Mouse (Mus musculus): ENCODE results near the gene Npb. TPM values are rescaled to one million over a fixed set of nuclear protein-coding genes. Genes with fewer than 3 reads are reported as not detected.
"Not testable (repeated sequence)": the region's sequence is repeated elsewhere in the genome, so short reads cannot be mapped to it uniquely, and the experiment has no call there.

Npb gene
- 0.29 and 0.45 TPM in 2 replicates for polyA plus RNA-seq (2012; rRNA removed)

DNA sequence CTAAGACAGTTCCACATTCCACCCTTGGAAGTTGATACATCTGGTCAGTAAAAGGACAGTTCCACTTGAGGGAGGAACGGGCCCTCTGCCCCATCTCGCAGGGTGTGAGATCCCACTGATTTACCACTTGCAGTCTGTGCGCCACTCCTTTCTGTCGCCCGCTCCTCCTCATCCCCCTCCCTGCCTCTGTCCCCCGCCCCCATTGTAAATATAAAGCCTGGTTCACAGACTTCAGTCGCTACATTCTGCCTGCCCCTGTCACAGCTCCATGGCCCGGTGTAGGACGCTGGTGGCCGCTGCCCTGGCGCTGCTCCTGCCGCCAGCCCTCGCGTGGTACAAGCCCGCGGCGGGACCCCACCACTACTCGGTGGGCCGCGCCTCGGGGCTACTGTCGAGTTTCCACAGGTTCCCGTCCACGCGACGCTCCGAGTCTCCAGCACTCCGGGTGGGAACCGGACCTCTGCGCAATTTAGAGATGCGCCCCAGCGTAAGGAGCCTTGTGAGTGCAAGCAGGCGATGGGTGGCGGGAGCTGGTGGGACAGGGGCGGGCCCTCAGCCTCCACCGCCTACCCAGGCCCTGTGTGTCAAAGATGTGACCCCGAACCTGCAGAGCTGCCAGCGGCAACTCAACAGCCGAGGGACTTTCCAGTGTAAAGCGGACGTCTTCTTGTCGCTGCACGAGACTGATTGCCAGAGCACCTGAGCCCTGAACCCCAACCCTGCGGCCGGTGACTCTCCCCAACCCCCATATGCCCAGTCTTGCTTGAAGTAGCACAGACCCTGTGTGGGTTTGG is at the start of gene Npb:
Gene Npb (plus strand): TSS at position 237 of the 794 bp plus-strand sequence.
- TF ChIP-seq CTCF (IDR thresholded peaks at IDR 0.05; ENCODE audit: borderline replicate concordance, extremely low read depth, insufficient read depth, insufficient read length): no peak
- TF ChIP-seq POLR2A (IDR thresholded peaks at IDR 0.05; ENCODE audit: borderline replicate concordance, extremely low read depth, insufficient read depth, insufficient read length, poor library complexity, severe bottlenecking): no peak
- no peak for DNase-seq (ENCODE audit: low read depth)

DNA sequence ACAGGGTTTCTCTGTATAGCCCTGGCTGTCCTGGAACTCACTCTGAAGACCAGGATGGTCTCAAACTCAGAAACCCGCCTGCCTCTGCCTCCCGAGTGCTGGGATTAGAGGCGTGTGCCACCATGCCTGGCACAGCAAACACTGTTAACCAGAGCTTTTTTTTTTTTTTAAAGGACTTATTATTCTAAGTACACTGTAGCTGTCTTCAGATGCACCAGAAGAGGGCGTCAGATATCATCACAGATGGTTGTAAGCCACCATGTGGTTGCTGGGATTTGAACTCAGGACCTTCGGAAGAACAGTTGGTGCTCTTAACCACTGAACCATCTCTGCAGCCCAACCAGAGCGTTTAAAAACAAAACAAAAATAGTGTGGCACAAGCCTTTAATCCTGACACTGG is 49.4 kb upstream of the Npb start:
- not testable (repeated sequence) for DNase-seq (ENCODE audit: low read depth)

DNA sequence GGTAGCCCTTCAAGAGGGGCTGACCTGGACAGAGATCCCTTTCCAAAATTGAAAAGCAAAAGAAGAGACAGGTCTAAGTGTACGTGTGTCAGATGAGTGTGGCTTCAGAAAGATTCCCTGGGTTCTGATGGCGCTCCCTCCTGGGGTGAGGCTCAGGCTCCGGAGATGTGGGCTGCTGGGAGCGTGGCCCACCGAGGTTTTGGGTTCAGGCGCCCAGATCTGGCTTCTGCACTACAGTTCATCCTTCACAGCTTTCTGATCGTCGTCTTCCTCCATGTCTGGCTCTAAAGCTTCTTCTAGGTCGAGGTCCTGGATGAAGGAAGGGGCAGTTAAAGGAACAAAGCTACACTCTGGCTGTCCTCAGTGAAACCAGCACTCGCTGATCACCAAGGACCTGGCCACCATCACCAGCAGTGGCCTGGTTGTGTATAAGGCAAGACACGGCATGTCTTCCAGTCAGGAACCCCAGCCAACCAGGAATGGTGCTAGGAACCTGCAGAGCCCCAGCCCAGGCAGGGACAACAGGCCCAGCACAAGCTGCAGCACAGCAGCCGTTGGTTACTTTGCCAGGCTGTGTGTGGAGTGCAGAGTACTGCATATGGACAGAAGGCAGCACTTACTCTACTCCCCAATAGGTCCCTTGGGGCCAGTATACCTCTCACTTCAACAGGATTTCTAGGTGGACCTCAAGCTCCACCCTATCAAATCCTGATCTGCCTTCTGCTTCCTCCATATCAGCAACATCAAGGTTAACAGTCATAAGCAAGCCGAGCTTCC is 47.1 kb upstream of the Npb start:
- no peak for DNase-seq (ENCODE audit: low read depth)
- TF ChIP-seq POLR2A (IDR thresholded peaks at IDR 0.05; ENCODE audit: borderline replicate concordance, extremely low read depth, insufficient read depth, insufficient read length, poor library complexity, severe bottlenecking) (no peak), CTCF (IDR thresholded peaks at IDR 0.05; ENCODE audit: borderline replicate concordance, extremely low read depth, insufficient read depth, insufficient read length) (no peak)

DNA sequence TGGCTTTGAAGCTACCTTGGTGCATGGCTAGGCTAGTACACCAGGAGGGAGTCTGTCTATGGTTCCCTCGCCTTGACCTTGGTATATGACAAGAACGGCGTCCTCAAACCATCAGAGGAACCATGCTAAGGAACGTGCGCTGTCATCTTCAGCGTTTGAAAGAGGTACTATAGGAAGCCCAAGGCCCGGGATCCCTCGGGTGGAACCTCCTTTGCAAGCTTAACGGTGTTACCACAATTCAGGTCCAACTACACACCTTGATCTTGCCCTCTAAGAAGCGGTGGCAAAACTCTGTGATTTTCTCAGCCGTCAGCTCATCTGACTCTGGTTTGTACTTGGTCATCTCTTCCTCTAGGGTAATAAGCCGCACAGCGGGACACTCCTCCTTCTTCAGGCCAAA is 45.3 kb upstream of the Npb start:
- no peak for DNase-seq (ENCODE audit: low read depth)
- TF ChIP-seq POLR2A (IDR thresholded peaks at IDR 0.05; ENCODE audit: borderline replicate concordance, extremely low read depth, insufficient read depth, insufficient read length, poor library complexity, severe bottlenecking) (no peak), CTCF (IDR thresholded peaks at IDR 0.05; ENCODE audit: borderline replicate concordance, extremely low read depth, insufficient read depth, insufficient read length) (no peak)

DNA sequence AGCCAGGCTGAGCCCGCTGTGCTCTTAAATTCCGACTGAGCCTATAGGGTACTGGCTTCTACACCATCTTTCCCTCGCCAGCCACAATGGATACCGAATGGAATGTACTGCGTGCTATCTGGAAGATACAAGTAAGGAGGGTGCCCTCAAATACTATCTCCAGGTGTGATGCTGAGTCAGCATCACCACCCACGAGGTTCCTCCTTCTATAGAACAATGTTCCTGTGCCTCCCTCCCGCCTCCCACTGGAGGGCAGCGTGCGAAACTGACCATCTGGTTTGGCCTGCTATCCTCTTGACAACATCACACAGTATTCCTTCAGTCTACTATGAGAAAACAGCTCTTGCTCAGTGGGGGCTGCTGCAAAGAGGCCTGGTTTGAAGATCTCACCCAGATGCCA is 43.2 kb upstream of the Npb start:
- TF ChIP-seq CTCF (IDR thresholded peaks at IDR 0.05; ENCODE audit: borderline replicate concordance, extremely low read depth, insufficient read depth, insufficient read length) (no peak), POLR2A (IDR thresholded peaks at IDR 0.05; ENCODE audit: borderline replicate concordance, extremely low read depth, insufficient read depth, insufficient read length, poor library complexity, severe bottlenecking) (no peak)
- no peak for DNase-seq (ENCODE audit: low read depth)

DNA sequence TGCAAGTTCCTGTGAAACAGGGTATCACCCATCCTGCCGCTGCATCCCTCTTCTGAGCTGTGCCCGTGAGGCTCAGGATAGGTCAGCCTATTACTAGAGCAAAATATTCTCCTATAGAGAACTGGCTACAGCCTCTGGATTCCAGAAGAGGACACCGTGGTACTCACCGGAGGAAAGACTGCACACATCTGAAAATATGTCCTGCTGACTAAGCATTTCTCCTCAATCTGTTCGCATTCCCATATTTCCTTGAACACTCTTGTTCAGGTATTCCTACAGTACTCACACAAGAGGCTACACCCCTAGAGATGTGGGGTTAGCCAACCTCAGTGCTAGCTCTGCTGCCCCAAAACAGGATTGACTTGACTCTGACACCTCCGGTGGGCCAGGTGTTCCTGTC is 40.0 kb upstream of the Npb start:
- TF ChIP-seq POLR2A (IDR thresholded peaks at IDR 0.05; ENCODE audit: borderline replicate concordance, extremely low read depth, insufficient read depth, insufficient read length, poor library complexity, severe bottlenecking) (no peak), CTCF (IDR thresholded peaks at IDR 0.05; ENCODE audit: borderline replicate concordance, extremely low read depth, insufficient read depth, insufficient read length) (no peak)
- DNase-seq (ENCODE audit: low read depth): no peak

DNA sequence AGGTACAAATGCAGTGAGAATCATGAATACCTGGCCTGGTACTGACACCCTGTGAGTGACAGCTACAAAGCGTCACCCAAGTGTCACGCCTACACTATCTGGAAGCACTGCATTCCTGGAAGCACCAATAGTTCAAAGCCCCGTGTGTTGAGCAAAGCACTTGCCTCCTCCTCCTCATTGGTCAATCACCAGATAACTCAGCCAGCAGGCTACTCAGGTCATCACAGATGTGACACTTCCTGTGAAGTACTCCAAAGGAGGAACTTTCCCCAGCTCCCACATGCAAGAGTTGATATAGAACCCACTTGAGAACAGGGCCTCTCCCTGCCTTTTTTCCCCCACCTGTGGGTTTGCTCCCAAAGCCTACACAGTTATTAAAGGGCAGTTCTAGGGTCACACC is 37.2 kb upstream of the Npb start:
- no peak for DNase-seq (ENCODE audit: low read depth)
- TF ChIP-seq CTCF (IDR thresholded peaks at IDR 0.05; ENCODE audit: borderline replicate concordance, extremely low read depth, insufficient read depth, insufficient read length): no peak

DNA sequence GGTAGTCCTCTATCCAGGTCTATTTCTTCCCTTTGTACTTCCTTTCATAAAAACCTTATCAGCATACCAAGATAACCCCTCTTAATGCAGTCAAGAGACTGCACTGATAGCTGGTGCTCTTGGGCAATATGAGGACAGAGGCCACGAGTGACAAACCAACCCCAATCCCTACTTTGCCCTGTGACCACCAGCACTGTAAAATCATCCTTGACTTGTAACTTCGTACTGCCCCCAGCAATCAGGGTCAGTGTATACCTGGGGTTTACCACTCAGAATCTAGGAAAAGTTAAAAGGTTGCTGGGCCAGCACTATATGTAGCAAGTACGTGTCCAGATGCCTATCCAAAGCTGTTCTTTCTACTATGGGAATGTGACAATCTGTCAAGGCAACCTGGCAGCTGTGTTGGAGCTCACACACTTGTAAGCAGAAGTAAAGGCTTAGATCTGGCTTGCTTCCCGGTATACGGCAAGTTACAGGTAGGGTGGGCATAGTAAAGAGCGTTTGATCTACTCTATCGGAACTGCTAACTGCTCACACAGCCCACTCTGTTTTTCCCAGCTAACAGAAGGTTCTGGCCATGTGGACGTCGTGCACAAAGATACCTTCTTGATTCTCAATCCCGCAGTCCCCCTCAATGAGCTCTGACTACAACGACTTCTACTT is 36.4 kb upstream of the Npb start:
- TF ChIP-seq POLR2A (IDR thresholded peaks at IDR 0.05; ENCODE audit: borderline replicate concordance, extremely low read depth, insufficient read depth, insufficient read length, poor library complexity, severe bottlenecking) (no peak), CTCF (IDR thresholded peaks at IDR 0.05; ENCODE audit: borderline replicate concordance, extremely low read depth, insufficient read depth, insufficient read length) (no peak)
- peak; percentile 19 for DNase-seq (ENCODE audit: low read depth)

DNA sequence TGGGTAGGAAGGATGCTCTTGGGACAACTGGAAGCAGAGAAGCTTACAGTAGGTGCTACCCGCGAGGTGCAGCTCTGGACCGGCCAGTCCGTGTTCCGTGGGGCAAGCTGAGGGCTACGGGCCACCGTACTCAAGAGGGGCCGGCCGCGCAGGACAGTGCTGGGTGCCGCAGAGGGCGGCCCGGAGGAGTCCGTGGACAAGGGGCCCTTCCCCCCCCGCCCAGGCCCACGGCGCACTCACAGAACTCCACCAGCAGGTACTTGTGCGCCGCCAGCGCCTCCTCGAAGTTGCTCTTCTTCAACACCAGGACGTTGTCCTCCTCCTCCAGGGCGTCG is 35.9 kb upstream of the Npb start:
- TF ChIP-seq CTCF (IDR thresholded peaks at IDR 0.05; ENCODE audit: borderline replicate concordance, extremely low read depth, insufficient read depth, insufficient read length) (no peak), POLR2A (IDR thresholded peaks at IDR 0.05; ENCODE audit: borderline replicate concordance, extremely low read depth, insufficient read depth, insufficient read length, poor library complexity, severe bottlenecking) (no peak)
- no peak for DNase-seq (ENCODE audit: low read depth)

DNA sequence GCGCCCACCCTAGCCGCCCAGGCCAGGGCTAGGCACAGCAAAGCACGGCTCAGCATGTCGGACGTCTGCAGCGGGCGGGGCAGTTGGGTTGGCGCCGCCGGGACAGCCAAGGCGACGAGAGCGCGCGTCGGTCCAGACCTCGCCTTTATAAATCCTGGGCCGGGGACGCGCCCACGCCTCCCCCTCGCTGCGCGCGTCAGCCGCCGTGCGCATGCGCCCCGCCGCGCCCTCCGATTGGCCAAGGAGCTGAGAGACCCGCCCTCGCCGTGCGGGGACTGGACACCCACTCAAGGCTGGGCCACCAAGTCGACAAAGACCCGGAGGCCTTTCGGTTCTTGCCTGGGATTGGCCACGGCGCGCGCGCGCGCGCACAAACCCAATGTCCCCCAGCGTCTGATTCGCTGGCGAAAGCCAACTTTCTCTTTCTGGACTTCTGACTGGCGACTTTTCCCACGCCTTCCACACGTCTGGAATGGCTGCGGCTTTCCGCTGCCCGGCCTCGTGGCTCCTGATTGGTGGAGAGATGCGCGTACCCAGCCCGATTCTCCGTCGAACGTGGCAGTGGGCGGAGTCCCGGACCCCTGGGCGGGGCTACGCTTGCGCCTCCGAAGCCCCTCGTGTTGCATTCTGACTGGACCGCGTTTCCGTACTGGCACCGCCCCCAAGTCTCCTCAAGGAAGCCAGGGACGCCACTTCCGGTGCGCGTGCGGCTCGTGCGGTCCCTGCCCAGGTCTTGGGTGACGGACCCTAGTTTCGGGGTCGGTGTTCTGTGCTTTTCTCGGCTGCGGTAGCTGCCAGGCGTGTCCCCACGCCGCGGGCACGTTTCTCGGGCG is 35.3 kb upstream of the Npb start, which contains the start of gene P4hb:
Gene P4hb (minus strand): TSS at position 502 of the 833 bp plus-strand sequence.
- peak; percentile 100 for DNase-seq (ENCODE audit: low read depth)
- TF ChIP-seq CTCF (IDR thresholded peaks at IDR 0.05; ENCODE audit: borderline replicate concordance, extremely low read depth, insufficient read depth, insufficient read length) (no peak), POLR2A (IDR thresholded peaks at IDR 0.05; ENCODE audit: borderline replicate concordance, extremely low read depth, insufficient read depth, insufficient read length, poor library complexity, severe bottlenecking) (peak; percentile 93)

Measured in brain, embryonic 14.5 days (tissue).